Mouse (Mus musculus): ENCODE data around the gene Il11. TPM values are rescaled to one million over a fixed set of nuclear protein-coding genes. Genes with fewer than 3 reads are reported as not detected.

Il11 gene
- not detected for total RNA-seq (2023)

DNA sequence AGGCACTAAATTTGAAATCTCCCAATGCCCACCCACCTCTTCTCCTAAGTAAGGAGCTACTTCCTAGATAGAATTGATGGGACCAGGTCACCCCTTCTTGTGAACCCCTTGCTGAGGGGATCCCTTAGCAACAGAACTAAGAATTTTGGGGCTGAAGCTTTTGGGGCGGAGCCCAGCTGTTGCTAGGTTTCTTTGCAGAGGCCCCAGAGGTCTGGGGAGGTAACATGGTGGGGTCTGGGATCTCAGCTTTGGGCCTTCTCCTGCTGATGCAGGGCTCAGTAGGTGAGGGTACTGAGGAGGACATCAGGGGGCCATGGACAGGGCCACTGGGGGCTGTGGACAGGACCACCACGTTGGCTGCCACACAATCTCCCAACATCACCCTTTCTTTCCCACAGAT lies at the start of gene Il11, which contains the start of gene Tmem190:
Gene Il11, minus strand, starts transcription at position 101 of the 400 bp plus-strand sequence.
Gene Tmem190, plus strand, starts transcription at position 179 of the 400 bp plus-strand sequence.

GRCm38 (mm10) chr7:4812303-4813104 lies 29.8 kb upstream of the Il11 start, which contains the start of gene Ube2s:
Ube2s (minus strand) TSS chr7:4812590.

GRCm38 (mm10) chr7:4792278-4793212 lies 9.9 kb upstream of the Il11 start, which contains the start of gene Rpl28:
Rpl28 (plus strand) TSS chr7:4792874.

DNA sequence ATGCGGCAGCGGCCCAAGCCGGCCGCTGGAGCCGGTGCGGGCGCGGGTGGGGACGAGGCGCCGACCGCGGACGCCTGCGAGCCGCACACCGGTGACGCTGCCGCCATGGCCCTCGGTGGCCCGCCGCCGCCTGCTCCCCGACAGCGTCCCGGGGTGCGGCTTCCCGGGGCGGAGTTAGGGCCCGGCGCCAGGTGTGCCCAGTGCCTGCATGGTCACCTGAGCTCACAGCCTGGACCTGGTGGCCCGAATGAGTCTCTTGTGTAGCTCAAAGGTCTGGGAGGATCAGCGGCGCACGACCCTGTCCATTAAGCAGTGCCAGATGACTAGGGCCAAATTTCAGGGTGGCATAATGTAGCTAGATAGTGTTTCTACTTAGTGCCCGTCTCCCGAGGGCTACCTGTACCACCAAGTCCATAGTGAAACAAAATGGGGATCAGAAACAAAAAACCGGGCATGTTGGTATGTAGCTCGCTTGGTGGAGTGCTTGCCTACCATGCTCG lies 6.8 kb upstream of the Il11 start, which contains the start of gene Tmem238:
Gene Tmem238, minus strand, starts transcription at position 221 of the 500 bp plus-strand sequence.

DNA sequence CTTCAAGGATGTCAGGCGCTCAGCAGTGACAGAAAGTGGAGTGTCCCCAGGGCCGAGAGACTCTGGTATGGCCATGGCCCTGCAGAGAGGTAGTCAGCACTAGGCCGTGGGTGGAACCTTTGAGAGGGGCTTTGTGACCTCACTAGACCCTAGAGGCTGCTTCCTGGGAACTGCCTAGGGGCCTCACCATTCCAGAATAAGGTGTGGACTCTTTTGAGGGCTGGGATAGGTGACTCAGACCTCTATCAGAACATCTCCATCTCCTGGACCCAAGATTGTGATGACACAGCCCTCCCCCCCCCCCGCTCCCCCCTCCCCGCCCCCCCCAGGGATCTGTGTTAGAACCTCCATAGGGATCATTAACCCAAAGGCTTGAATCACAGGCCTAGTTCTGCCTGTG lies 11.5 kb downstream of the Il11 start, which contains the start of gene Fam71e2:
Gene Fam71e2, minus strand, starts transcription at position 101 of the 400 bp plus-strand sequence.

GRCm38 (mm10) chr7:4752821-4753570 lies 29.7 kb downstream of the Il11 start, which contains the start of gene Cox6b2:
Cox6b2 (minus strand) TSS chr7:4753094.

DNA sequence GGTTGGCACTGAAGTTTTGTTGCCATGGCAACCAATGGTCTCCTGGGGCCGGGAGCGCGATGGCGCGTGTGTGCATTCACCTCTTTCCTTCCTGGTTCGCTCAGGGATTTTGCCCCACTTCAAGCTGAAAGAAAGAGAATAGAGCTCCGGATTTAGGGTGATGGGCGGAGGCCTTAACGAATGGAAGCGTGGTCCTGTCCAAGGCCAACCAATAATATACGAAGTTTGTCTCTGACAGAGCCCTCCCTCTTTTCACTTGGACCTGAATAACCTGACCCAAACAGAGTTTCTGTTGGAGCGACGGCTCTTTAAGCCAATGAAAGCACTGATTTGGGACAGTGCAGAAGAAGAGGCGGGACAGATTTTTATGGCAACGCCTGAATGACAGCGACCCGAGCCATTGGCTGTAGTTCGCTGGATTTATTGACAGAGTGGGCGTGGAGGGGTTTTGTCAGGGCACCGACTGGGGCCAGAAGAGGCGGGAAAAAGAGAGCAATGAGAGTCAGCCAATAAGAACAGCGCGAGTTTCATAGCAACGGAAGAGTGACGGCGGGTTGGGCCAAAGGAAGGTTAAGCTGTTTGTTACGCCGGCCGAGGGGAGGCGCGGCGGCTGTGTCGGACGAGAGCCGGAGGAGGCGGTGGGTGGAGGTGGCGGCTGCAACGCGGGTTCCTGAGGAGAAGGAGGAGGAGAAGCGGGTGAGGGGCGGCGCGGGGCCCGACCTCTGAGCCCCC lies 42.9 kb downstream of the Il11 start, which contains the start of gene Kmt5c:
Gene Kmt5c, plus strand, starts transcription at position 572 of the 732 bp plus-strand sequence.

GRCm38 (mm10) chr7:4725169-4725568 lies 57.5 kb downstream of the Il11 start, which contains the start of gene Tmem150b:
Tmem150b (minus strand) TSS chr7:4725249.

Other genes with a start within 250 kb of the Il11 start
- gene Syt5, start 235.3 kb downstream of the Il11 start, total RNA-seq (2023), result not detected
- 0.33 TPM for gene Ptprh, start 178.8 kb downstream of the Il11 start, total RNA-seq (2023)
- gene Tmem86b, start 151.4 kb downstream of the Il11 start, total RNA-seq (2023), result 59.6 TPM
- gene Ppp6r1, start 123.8 kb downstream of the Il11 start, total RNA-seq (2023), result 282 TPM
- gene Hspbp1, start 97.8 kb downstream of the Il11 start, total RNA-seq (2023), result 76.6 TPM
- gene Brsk1, start 92.3 kb downstream of the Il11 start, total RNA-seq (2023), result not detected
- not detected for gene Tmem150b, start 57.6 kb downstream of the Il11 start, total RNA-seq (2023)
- 70.4 TPM for gene Kmt5c, start 42.7 kb downstream of the Il11 start, total RNA-seq (2023)
- 4.6 TPM for gene Cox6b2, start 29.8 kb downstream of the Il11 start, total RNA-seq (2023)
- gene Fam71e2, start 11.6 kb downstream of the Il11 start, total RNA-seq (2023), result not detected
- not detected for gene Tmem190, start 78 bp upstream of the Il11 start, total RNA-seq (2023)
- 2.7 TPM for gene Tmem238, start 6.8 kb upstream of the Il11 start, total RNA-seq (2023)
- gene Rpl28, start 10.0 kb upstream of the Il11 start, total RNA-seq (2023), result 2,201 TPM
- gene Ube2s, start 29.7 kb upstream of the Il11 start, total RNA-seq (2023), result 163 TPM
- gene Shisa7, start 61.8 kb upstream of the Il11 start, total RNA-seq (2023), result 2.3 TPM
- gene Isoc2b, start 87.4 kb upstream of the Il11 start, total RNA-seq (2023), result 9.7 TPM
- 13.4 TPM for gene Isoc2a, start 94.3 kb upstream of the Il11 start, total RNA-seq (2023)
- gene Gm36210, start 123.7 kb upstream of the Il11 start, total RNA-seq (2023), result not detected
- gene Zfp628, start 132.4 kb upstream of the Il11 start, total RNA-seq (2023), result 35.2 TPM
- gene Nat14, start 139.2 kb upstream of the Il11 start, total RNA-seq (2023), result 13.9 TPM
- gene Ssc5d, start 142.9 kb upstream of the Il11 start, total RNA-seq (2023), result 0.47 TPM
- not detected for gene Sbk2, start 181.5 kb upstream of the Il11 start, total RNA-seq (2023)
- not detected for gene Sbk3, start 188.3 kb upstream of the Il11 start, total RNA-seq (2023)
- 34.3 TPM for gene Zfp579, start 213.3 kb upstream of the Il11 start, total RNA-seq (2023)
- gene Zfp524, start 231.6 kb upstream of the Il11 start, total RNA-seq (2023), result 14.7 TPM
- 47.3 TPM for gene Fiz1, start 231.8 kb upstream of the Il11 start, total RNA-seq (2023)
- gene Gm44973, start 232.6 kb upstream of the Il11 start, total RNA-seq (2023), result not detected
- gene Zfp865, start 237.5 kb upstream of the Il11 start, total RNA-seq (2023), result 57.5 TPM
- gene Ccdc106, start 237.7 kb upstream of the Il11 start, total RNA-seq (2023), result 0.44 TPM